Mouse (Mus musculus) lung, postnatal 0 days (tissue): ENCODE measurements around the gene Pde2a.

ENCODE experiments used
- CTCF ChIP-seq: IDR thresholded peaks from 2 replicates; pipeline ENCODE4 v1.5.1; 2016; ENCODE audit warnings: antibody characterized with exemption, mild to moderate bottlenecking
- EP300 ChIP-seq: IDR thresholded peaks from 2 replicates; pipeline ENCODE4 v1.6.1; 2016; ENCODE audit warnings: antibody characterized with exemption, mild to moderate bottlenecking, control low read depth

- TF ChIP-seq CTCF (no peak), EP300 (no peak)
Measured at GRCm38 (mm10) chr7:101414661-101415511, 6.6 kb upstream of the Pde2a start.
